Comparison of ENCODE assay signal across 18 mouse cellular contexts in the genomic region with DNA sequence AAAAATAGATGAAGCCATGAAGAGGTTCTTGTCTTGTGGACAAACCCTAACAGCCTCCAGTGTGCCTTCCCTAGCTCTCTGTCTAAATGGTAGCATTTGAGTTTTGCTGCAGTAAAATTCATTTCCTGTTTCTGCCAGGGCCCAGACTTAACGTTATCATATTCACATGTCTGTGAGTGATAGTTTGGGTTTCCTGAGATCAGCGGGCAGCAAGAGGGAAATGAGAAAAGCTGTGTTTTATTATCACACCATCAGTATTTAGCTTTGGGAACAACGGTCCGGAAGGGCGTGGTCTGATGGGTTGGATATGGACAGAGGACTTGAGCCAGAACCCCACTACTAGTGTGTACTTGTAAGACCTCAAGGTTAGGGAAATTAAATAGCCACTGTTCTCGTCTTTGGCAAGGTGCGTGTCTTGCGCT. TPM values are rescaled to one million over a fixed set of nuclear protein-coding genes. Genes with fewer than 3 reads are reported as not detected.
DNase-seq lines count a peak whose midpoint lies in the region; ATAC-seq and TF ChIP-seq lines count a peak whose summit lies in the region.
"Had no signal": no experiment of that assay in that cellular context is flagged by ENCODE, and none has a peak within 500 bp of the region (broad histone marks: within the 10 kb centered on the region; RNA-seq: fewer than 3 reads in every experiment).

No protein-coding gene starts in this region.

- no peaks in the 10 kb centered on the region for H3K36me3 ChIP-seq in liver, embryonic 13.5 days
- H3K36me3 ChIP-seq in lung, postnatal 0 days (ENCODE audit: insufficient read depth, low read length): no peaks in the 10 kb centered on the region
- H3K36me3 ChIP-seq: forebrain, embryonic 10.5 days; hindbrain, embryonic 12.5 days; neural tube, embryonic 13.5 days had no signal

- H3K4me3 ChIP-seq in liver, embryonic 13.5 days (replicated peaks): no peak overlapping the region
- no peak overlapping the region for H3K4me3 ChIP-seq in lung, postnatal 0 days (ENCODE audit: low read depth, low read length)
- H3K4me3 ChIP-seq: forebrain, embryonic 10.5 days; heart, adult 2 months; hindbrain, embryonic 12.5 days; neural tube, embryonic 13.5 days had no signal

- H3K9ac ChIP-seq in liver, embryonic 13.5 days: no peak overlapping the region
- H3K9ac ChIP-seq in lung, postnatal 0 days (replicated peaks; ENCODE audit: low read depth): no peak overlapping the region
- H3K9ac ChIP-seq: hindbrain, embryonic 12.5 days; neural tube, embryonic 13.5 days had no signal

- H3K9me3 ChIP-seq in liver, embryonic 13.5 days (replicated peaks): 0 out of 2 replicates have a peak, but pooled peaks cover 7% of the 10 kb centered on the region
- no peaks in the 10 kb centered on the region for H3K9me3 ChIP-seq in lung, postnatal 0 days (ENCODE audit: low read length)

- peak overlapping the region; percentile 36 for H3K4me2 ChIP-seq in liver, embryonic 13.5 days
- no peak overlapping the region for H3K4me2 ChIP-seq in lung, postnatal 0 days (replicated peaks; ENCODE audit: low read depth, low read length)
- H3K4me2 ChIP-seq: hindbrain, embryonic 12.5 days; neural tube, embryonic 13.5 days had no signal

- no peak for TF ChIP-seq CTCF in lung, postnatal 0 days (IDR thresholded peaks at IDR 0.05)

- H3K27ac ChIP-seq in liver, embryonic 13.5 days: peak overlapping the region; percentile 57; the same call in 1 of the 2 replicates
- peak overlapping the region; percentile 44 for H3K27ac ChIP-seq in lung, postnatal 0 days (ENCODE audit: low read length)
- H3K27ac ChIP-seq: forebrain, embryonic 10.5 days; heart, adult 2 months; hindbrain, embryonic 12.5 days; neural tube, embryonic 13.5 days had no signal

- peak; percentile 55 for ATAC-seq in liver, embryonic 13.5 days (ENCODE audit: low read depth)
- ATAC-seq in lung, postnatal 0 days: peak; percentile 85
- peak; percentile 85 for ATAC-seq in megakaryocyte progenitor cell, adult 5-6 weeks (replicated peaks; ENCODE audit: poor library complexity)
- no peak for ATAC-seq in erythroblast, adult 5-6 weeks (replicated peaks; ENCODE audit: low FRiP score, poor library complexity, severe bottlenecking)

- peaks cover 70% of the 10 kb centered on the region for H3K4me1 ChIP-seq in liver, embryonic 13.5 days (replicated peaks)
- H3K4me1 ChIP-seq in lung, postnatal 0 days (ENCODE audit: insufficient read depth, low read depth, low read length): no peaks in the 10 kb centered on the region
- H3K4me1 ChIP-seq: neural tube, embryonic 13.5 days had no signal

- no peaks in the 10 kb centered on the region for H3K27me3 ChIP-seq in liver, embryonic 13.5 days
- H3K27me3 ChIP-seq in lung, postnatal 0 days (replicated peaks; ENCODE audit: insufficient read depth, low read length): no peaks in the 10 kb centered on the region
- H3K27me3 ChIP-seq: hindbrain, embryonic 12.5 days; megakaryocyte, embryonic 14.5 days; neural tube, embryonic 13.5 days had no signal

- WGBS in liver, embryonic 13.5 days (ENCODE audit: insufficient replicate concordance): 12% methylated on average over 8 of the region's 8 CpGs
- WGBS in lung, postnatal 0 days: 44% methylated on average over 8 of the region's 8 CpGs

- TF ChIP-seq EP300 in lung, postnatal 0 days (IDR thresholded peaks at IDR 0.05): peak; percentile 94

- DNase-seq in cerebellum, adult 9-10 months: peak; percentile 1
- no peak for DNase-seq in cerebellum, postnatal 14 days
- DNase-seq in liver, embryonic 13.5 days: peak; percentile 28
- peak; percentile 68 for DNase-seq in lung, postnatal 0 days (ENCODE audit: low spot score)
- DNase-seq in neural tube, embryonic 10.5 days (ENCODE audit: extremely low spot score, low spot score): no peak
- DNase-seq in thymus, postnatal 0 days (ENCODE audit: low spot score): no peak
- DNase-seq: adrenal gland, postnatal 10 days; cerebellum, adult 2 months; gastrocnemius, postnatal 10 days; heart, adult 2 months; left cerebral cortex, postnatal 4 days had no signal

RNA-seq across cellular contexts. Expression of a gene that starts 42.6 kb away (rescaled TPM):
- 1.2 and 1.6 TPM in 2 replicates for polyA plus RNA-seq in liver, embryonic 13.5 days (2015; fragmentation: Nextera tagmentation; extraction: Ambion mirVana)
- polyA plus RNA-seq in lung, postnatal 0 days (2015; fragmentation: Nextera tagmentation; extraction: Ambion mirVana): 14.9 and 15.6 TPM in 2 replicates
- 2.6 and 3.6 TPM in 2 replicates for total RNA-seq in megakaryocyte progenitor cell, adult 5-6 weeks (2015)
- 1.7 TPM in 2 replicates for total RNA-seq in megakaryocyte progenitor cell, adult 5-6 weeks (2017)
- 1.3 TPM in 1 of 2 replicates, not detected in the other for total RNA-seq in erythroblast, adult 5-6 weeks (2015; ENCODE audit: low replicate concordance)
- total RNA-seq in erythroblast, adult 5-6 weeks (2017; ENCODE audit: low replicate concordance): 0.09 and 0.42 TPM in 2 replicates
- 1.2 and 1.3 TPM in 2 replicates for polyA plus RNA-seq in thymus, postnatal 0 days (2015; fragmentation: Nextera tagmentation; extraction: Ambion mirVana)
- total RNA-seq: monocyte, adult 5-6 weeks had no signal

Comparison
In these comparisons a context has a peak if more than half of its experiments do, and no peak if none do; other contexts are left out.
1. DNase-seq: peak in cerebellum, adult 9-10 months (single experiment), liver, embryonic 13.5 days (single experiment) and lung, postnatal 0 days (single experiment); none in cerebellum, postnatal 14 days (0 of 2), neural tube, embryonic 10.5 days (single experiment) and thymus, postnatal 0 days (single experiment).